Mouse (Mus musculus) cortical plate, adult 2 months (tissue): ENCODE results near the gene Disp2.

ENCODE experiments used
- CTCF ChIP-seq: fragments of 200-500 bp; IDR thresholded peaks from 2 replicates; pipeline ENCODE4 v1.5.1; 2011; ENCODE audit warnings: mild to moderate bottlenecking, control low read depth, low read length; ENCODE audit not compliant: insufficient read depth; ENCODE audit errors: extremely low read depth
- POLR2A ChIP-seq: fragments of 200-500 bp; IDR thresholded peaks from 2 replicates; pipeline ENCODE4 v1.6.1; 2011; ENCODE audit warnings: mild to moderate bottlenecking, low read length, control low read depth; ENCODE audit not compliant: insufficient read depth; ENCODE audit errors: extremely low read depth

DNA sequence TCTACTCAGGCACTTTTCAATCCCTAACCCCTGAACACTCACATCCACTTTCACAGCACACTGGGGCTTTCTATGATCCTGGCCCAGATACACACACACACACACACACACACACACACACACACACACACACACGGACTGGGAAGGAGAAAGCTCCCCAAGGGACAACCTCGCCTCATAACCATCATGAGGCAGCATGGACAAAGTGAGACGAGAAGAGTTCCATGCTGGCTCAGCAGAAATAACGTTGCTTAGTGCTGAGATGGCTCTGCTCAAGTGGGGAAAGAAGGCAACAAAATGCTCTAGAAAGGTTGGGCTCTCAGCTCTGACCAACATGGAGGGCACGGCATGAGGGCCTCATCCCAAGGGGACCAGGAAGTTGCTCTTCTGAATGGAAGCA is 61.7 kb downstream of the Disp2 start:
- TF ChIP-seq CTCF (no peak), POLR2A (no peak)
